Mouse (Mus musculus): Measurements from ENCODE around the gene Ifitm5. TPM values are rescaled to one million over a fixed set of nuclear protein-coding genes. Genes with fewer than 3 reads are reported as not detected.

The Ifitm5 gene
- polyA plus RNA-seq, 1 experiment from 2014 or later, result 1.3 TPM

DNA sequence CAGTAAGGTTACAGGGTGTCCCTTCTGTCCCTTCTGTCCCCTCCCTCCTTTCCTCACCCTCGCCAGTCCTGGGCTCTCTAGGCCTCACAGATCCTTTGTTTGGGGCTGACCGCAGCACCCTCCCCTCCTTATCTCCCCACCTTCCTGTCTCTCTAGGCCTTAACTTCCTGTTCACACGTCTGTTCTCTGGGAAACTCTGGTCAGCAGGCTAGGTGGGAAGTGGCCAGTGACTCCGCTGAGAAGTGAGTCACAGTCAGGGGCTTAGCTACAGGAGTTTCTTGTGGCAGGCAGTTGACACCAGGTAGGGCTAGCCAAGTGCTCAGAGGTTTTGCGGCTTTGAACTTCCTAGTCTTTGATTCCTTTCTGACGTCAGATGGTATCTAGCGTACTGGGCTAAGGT, 3.1 kb downstream of the Ifitm5 start:
- Histone ChIP-seq H3K9me3 (ENCODE audit: low read depth, low read length) (no peaks in the 10 kb centered on the region), H3K36me3 (ENCODE audit: insufficient read depth) (peaks cover 55% of the 10 kb centered on the region), H3K9ac (no peak overlapping the region), H3K4me1 (ENCODE audit: insufficient read depth) (peaks cover 8% of the 10 kb centered on the region; the same call in 1 of the 2 replicates), H3K27me3 (ENCODE audit: insufficient read depth, low read length) (no peaks in the 10 kb centered on the region), H3K27ac (ENCODE audit: low read depth) (peak overlapping the region; percentile 27; the same call in 1 of the 2 replicates), H3K4me3 (ENCODE audit: low read depth, low read length) (no peak overlapping the region), H3K4me2 (no peak overlapping the region)
- ATAC-seq (ENCODE audit: insufficient read depth) (no peak), DNase-seq (no peak)
- TF ChIP-seq CTCF (IDR thresholded peaks at IDR 0.05; ENCODE audit: low read depth), result no peak
- WGBS, result 44% methylated on average over 7 of the region's 7 CpGs

DNA sequence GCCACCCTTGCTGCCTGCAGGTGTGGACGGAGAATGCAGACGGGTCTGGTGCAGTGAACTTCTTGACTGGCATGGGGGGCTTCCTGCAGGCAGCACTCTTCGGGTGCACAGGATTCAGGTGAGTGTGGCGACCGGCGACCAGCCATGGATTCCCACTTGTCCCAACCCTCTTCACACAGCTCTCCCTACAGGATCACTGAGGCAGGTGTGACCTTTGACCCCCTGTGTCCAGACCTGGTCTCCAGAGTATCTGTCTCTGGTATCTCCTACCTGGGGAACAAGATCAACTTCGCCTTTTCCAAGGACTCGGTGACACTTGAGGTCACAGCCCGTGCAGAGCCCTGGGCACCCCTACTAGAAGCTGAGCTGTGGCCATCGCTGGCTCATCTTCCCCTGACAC, 3.8 kb downstream of the Ifitm5 start:
- Histone ChIP-seq H3K4me1 (ENCODE audit: insufficient read depth) (peaks cover 8% of the 10 kb centered on the region; the same call in 1 of the 2 replicates), H3K4me2 (no peak overlapping the region), H3K36me3 (ENCODE audit: insufficient read depth) (peaks cover 55% of the 10 kb centered on the region), H3K27ac (ENCODE audit: low read depth) (no peak overlapping the region), H3K27me3 (ENCODE audit: insufficient read depth, low read length) (no peaks in the 10 kb centered on the region), H3K4me3 (ENCODE audit: low read depth, low read length) (no peak overlapping the region), H3K9me3 (ENCODE audit: low read depth, low read length) (no peaks in the 10 kb centered on the region), H3K9ac (no peak overlapping the region)
- 87% methylated on average over 10 of the region's 10 CpGs for WGBS
- no peak for ATAC-seq (ENCODE audit: insufficient read depth)
- no peak for TF ChIP-seq CTCF (IDR thresholded peaks at IDR 0.05; ENCODE audit: low read depth)
- no peak for DNase-seq

DNA sequence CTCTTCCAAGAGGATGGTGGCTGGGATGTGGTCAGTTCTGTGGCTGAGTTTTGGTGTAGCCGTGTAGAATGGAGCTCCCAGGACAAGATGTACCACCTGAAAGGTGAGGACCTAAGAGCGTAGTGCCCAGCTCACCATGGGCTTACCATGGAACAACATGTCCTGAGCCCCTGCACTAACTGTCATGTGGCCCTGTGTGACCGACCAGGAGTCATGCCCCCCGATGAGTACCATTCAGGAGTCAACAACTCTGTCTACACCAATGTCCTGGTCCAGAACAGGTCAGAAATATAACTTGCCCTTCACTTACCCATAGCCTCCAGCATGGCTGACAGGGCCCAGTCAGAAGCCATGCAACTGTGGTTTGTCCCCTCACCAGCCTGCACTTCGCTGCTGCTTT, 4.8 kb downstream of the Ifitm5 start:
- no peak overlapping the region for H3K4me3 ChIP-seq (ENCODE audit: low read depth, low read length)
- no peak for TF ChIP-seq CTCF (IDR thresholded peaks at IDR 0.05; ENCODE audit: low read depth)
- no peak for ATAC-seq (ENCODE audit: insufficient read depth)
- H3K36me3 ChIP-seq (ENCODE audit: insufficient read depth), result peaks cover 53% of the 10 kb centered on the region
- H3K27ac ChIP-seq (ENCODE audit: low read depth), result no peak overlapping the region
- H3K4me2 ChIP-seq, result no peak overlapping the region
- no peak overlapping the region for H3K9ac ChIP-seq
- H3K9me3 ChIP-seq (ENCODE audit: low read depth, low read length), result no peaks in the 10 kb centered on the region
- no peaks in the 10 kb centered on the region for H3K27me3 ChIP-seq (ENCODE audit: insufficient read depth, low read length)
- WGBS, result 96% methylated on average over 5 of the region's 5 CpGs
- H3K4me1 ChIP-seq (ENCODE audit: insufficient read depth), result peaks cover 13% of the 10 kb centered on the region; the same call in 1 of the 2 replicates
- no peak for DNase-seq

DNA sequence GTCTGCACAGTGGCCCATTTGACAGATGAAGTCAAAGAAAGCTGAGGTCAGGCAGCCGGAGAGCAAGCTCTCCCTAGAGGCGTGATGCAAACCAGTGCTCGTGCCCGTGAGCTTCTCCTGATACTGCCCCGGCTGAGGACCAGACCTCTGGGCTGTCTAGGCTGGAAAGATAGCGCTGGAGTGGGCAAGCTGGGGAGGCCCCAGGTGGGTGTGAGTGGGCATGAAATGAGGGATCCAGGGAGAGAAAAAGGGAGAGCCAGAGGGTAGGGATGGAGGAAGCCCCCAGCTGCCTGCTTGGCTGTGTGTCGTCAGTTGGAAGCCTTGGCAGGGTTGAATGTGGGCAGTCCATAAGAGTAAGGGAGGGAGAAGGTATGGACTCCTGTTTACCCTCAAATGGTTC, 5.9 kb downstream of the Ifitm5 start:
- peaks cover 12% of the 10 kb centered on the region; the same call in 1 of the 2 replicates for H3K4me1 ChIP-seq (ENCODE audit: insufficient read depth)
- no peak for TF ChIP-seq CTCF (IDR thresholded peaks at IDR 0.05; ENCODE audit: low read depth)
- no peak overlapping the region for H3K9ac ChIP-seq
- H3K9me3 ChIP-seq (ENCODE audit: low read depth, low read length), result no peaks in the 10 kb centered on the region
- no peak overlapping the region for H3K27ac ChIP-seq (ENCODE audit: low read depth)
- ATAC-seq (ENCODE audit: insufficient read depth), result no peak
- H3K27me3 ChIP-seq (ENCODE audit: insufficient read depth, low read length), result no peaks in the 10 kb centered on the region
- DNase-seq, result no peak
- 79% methylated on average over 7 of the region's 7 CpGs for WGBS
- no peak overlapping the region for H3K4me2 ChIP-seq
- peaks cover 43% of the 10 kb centered on the region for H3K36me3 ChIP-seq (ENCODE audit: insufficient read depth)
- no peak overlapping the region for H3K4me3 ChIP-seq (ENCODE audit: low read depth, low read length)

DNA sequence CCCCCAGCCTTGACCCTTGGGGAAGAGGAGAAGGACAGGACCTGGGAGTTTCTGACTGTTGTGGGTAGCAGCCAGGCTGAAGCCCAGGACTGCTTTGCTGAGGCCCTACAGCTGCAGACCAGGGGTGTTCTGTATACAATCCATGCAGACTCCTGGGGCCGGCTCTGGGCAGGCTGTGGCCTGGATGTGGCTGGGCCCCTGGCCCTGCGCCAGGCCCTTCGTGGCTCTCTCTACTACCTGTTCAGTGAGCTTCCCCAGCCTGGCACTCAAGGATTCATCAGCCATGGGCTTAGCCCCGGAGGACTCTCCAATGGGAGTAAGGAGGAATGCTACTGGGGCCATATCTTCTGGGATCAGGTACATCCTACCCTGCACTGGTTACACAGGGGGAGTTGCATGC, 6.7 kb downstream of the Ifitm5 start:
- no peak overlapping the region for H3K4me2 ChIP-seq
- no peaks in the 10 kb centered on the region for H3K27me3 ChIP-seq (ENCODE audit: insufficient read depth, low read length)
- DNase-seq, result no peak
- peaks cover 35% of the 10 kb centered on the region for H3K36me3 ChIP-seq (ENCODE audit: insufficient read depth)
- 63% methylated on average over 4 of the region's 4 CpGs for WGBS
- no peak overlapping the region for H3K9ac ChIP-seq
- H3K4me1 ChIP-seq (ENCODE audit: insufficient read depth), result peaks cover 15% of the 10 kb centered on the region; the same call in 1 of the 2 replicates
- no peaks in the 10 kb centered on the region for H3K9me3 ChIP-seq (ENCODE audit: low read depth, low read length)
- no peak overlapping the region for H3K27ac ChIP-seq (ENCODE audit: low read depth)
- no peak for TF ChIP-seq CTCF (IDR thresholded peaks at IDR 0.05; ENCODE audit: low read depth)
- no peak overlapping the region for H3K4me3 ChIP-seq (ENCODE audit: low read depth, low read length)
- no peak for ATAC-seq (ENCODE audit: insufficient read depth)

DNA sequence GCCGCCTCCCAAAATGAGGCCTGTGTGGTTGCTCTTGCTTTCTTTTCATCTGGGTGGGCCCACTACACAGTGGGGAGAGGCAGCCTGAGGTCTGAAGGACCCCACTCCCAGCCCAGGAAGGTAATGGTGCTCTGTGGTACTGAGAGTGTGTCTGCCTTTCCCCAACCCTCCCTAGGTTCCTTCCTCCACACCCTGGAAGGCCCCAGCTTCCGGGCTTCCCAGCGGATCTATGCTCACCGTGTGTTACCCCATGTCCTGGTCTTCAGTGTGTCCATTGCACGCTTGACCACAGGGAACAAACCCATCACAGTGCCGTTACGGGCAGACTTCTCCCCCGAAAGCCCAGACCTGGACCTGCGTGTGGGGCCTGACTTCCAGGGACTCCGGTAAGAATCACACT, 7.3 kb downstream of the Ifitm5 start:
- Histone ChIP-seq H3K9ac (no peak overlapping the region), H3K36me3 (ENCODE audit: insufficient read depth) (peaks cover 29% of the 10 kb centered on the region), H3K4me3 (ENCODE audit: low read depth, low read length) (no peak overlapping the region), H3K27me3 (ENCODE audit: insufficient read depth, low read length) (no peaks in the 10 kb centered on the region), H3K4me1 (ENCODE audit: insufficient read depth) (peaks cover 15% of the 10 kb centered on the region; the same call in 1 of the 2 replicates), H3K27ac (ENCODE audit: low read depth) (peak overlapping the region; percentile 95; the same call in 1 of the 2 replicates), H3K9me3 (ENCODE audit: low read depth, low read length) (no peaks in the 10 kb centered on the region), H3K4me2 (peak overlapping the region; percentile 87)
- no peak for TF ChIP-seq CTCF (IDR thresholded peaks at IDR 0.05; ENCODE audit: low read depth)
- DNase-seq, result no peak
- WGBS, result 83% methylated on average over 10 of the region's 10 CpGs
- no peak for ATAC-seq (ENCODE audit: insufficient read depth)

DNA sequence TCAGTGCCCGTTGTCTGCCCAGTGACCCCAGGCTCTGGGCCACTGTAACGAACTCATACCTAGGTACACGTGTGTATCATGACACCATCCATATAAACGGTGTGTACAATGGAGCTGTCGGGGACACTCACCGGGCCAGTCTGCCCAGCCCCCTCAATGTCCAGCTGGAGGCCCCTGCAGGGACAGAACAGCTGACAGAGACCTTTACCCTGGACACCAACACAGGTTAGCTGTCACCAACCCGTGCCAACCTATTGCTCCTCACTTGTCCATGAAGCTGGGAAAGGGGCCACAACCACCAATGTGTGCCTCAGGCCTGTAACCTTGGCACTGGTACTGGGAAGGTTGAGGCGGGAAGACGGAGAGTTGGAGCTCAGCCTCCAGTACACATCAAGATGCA, 7.8 kb downstream of the Ifitm5 start:
- WGBS, result 37% methylated on average over 9 of the region's 9 CpGs
- ATAC-seq (ENCODE audit: insufficient read depth) (no peak; the same call in 1 of the 2 replicates), DNase-seq (no peak)
- no peaks in the 10 kb centered on the region for H3K9me3 ChIP-seq (ENCODE audit: low read depth, low read length)
- H3K36me3 ChIP-seq (ENCODE audit: insufficient read depth), result peaks cover 24% of the 10 kb centered on the region
- no peaks in the 10 kb centered on the region for H3K27me3 ChIP-seq (ENCODE audit: insufficient read depth, low read length)
- peak overlapping the region; percentile 87 for H3K4me2 ChIP-seq
- no peak for TF ChIP-seq CTCF (IDR thresholded peaks at IDR 0.05; ENCODE audit: low read depth)
- peak overlapping the region; percentile 73 for H3K9ac ChIP-seq
- peaks cover 15% of the 10 kb centered on the region; the same call in 1 of the 2 replicates for H3K4me1 ChIP-seq (ENCODE audit: insufficient read depth)
- H3K27ac ChIP-seq (ENCODE audit: low read depth), result peak overlapping the region; percentile 95
- H3K4me3 ChIP-seq (ENCODE audit: low read depth, low read length), result peak overlapping the region; percentile 52
